Mouse (Mus musculus) embryonic stem cell, embryonic (primary cell): ENCODE results near the gene Htra1.

Experiments used
- CTCF ChIA-PET, 4 experiments: fragments of 300-600 bp in 2 of 4; fragments of 350-600 bp in 2 of 4; sonication (Branson Sonifier 250); formaldehyde crosslinking; loops; one replicate each; lab custom pipeline; 2022; ENCODE audit warnings: inconsistent platforms in 2 of 4; lab: Charles Lee
- POLR2A ChIA-PET, 4 experiments: fragments of 300-600 bp in 2 of 4; fragments of 350-600 bp in 2 of 4; sonication (Branson Sonifier 250); formaldehyde crosslinking; loops; one replicate each; lab custom pipeline; 2022; ENCODE audit warnings: antibody characterized with exemption in 4 of 4, inconsistent platforms in 1 of 4; lab: Charles Lee

The Htra1 gene

GRCm38 (mm10) chr7:130948563-130949208, 12.8 kb downstream of the Htra1 start:
- ChIA-PET CTCF (interaction anchor here in 1 of 4 experiments (0.7 to 1.0 kb wide), 3 partner anchors 16 to 187 kb away, joined by 3 to 4 read pairs (median 4); no protein-coding TSS in a partner anchor), POLR2A (interaction anchor here in 2 of 4 experiments (0.7 to 1.7 kb wide), 7 partner anchors 8 to 402 kb away, joined by 3 to 10 read pairs (median 3); no protein-coding TSS in a partner anchor)

- CTCF ChIA-PET = interaction anchor here in 1 of 4 experiments (0.7 to 1.0 kb wide), 2 partner anchors 17 to 187 kb away, joined by 3 to 4 read pairs; no protein-coding TSS in a partner anchor
Measured at GRCm38 (mm10) chr7:130949331-130949751, 13.4 kb downstream of the Htra1 start.

GRCm38 (mm10) chr7:130950482-130950881, 14.6 kb downstream of the Htra1 start:
- POLR2A ChIA-PET = interaction anchor here in 3 of 4 experiments (0.8 to 3.2 kb wide), 7 partner anchors 10 to 217 kb away, joined by 3 to 22 read pairs (median 3); no protein-coding TSS in a partner anchor
- CTCF ChIA-PET = interaction anchor here in 1 of 4 experiments (1.5 kb wide), 1 partner anchor 43 kb away, joined by 4 read pairs; no protein-coding TSS in a partner anchor

More at GRCm38 (mm10) chr7:130949331-130949751, 13.4 kb downstream of the Htra1 start:
- POLR2A ChIA-PET = interaction anchor here in 2 of 4 experiments (0.7 to 1.7 kb wide), 5 partner anchors 8 to 303 kb away, joined by 3 to 10 read pairs (median 5); no protein-coding TSS in a partner anchor

- CTCF ChIA-PET = interaction anchor here in 1 of 4 experiments (1.5 kb wide), 1 partner anchor 43 kb away, joined by 4 read pairs; no protein-coding TSS in a partner anchor
- POLR2A ChIA-PET = interaction anchor here (0.8 to 3.2 kb wide), 12 partner anchors 9 to 745 kb away, joined by 3 to 22 read pairs (median 3); no protein-coding TSS in a partner anchor
Measured at GRCm38 (mm10) chr7:130951004-130951403, 15.1 kb downstream of the Htra1 start.

- CTCF ChIA-PET = no interaction called here
- POLR2A ChIA-PET = interaction anchor here in 2 of 4 experiments (0.6 to 3.2 kb wide), 4 partner anchors 9 to 94 kb away, joined by 3 to 22 read pairs (median 5); no protein-coding TSS in a partner anchor
Measured at GRCm38 (mm10) chr7:130953376-130953775, 17.5 kb downstream of the Htra1 start.

GRCm38 (mm10) chr7:130954177-130954601, 18.3 kb downstream of the Htra1 start:
- CTCF ChIA-PET = no interaction called here
- POLR2A ChIA-PET = interaction anchor here in 2 of 4 experiments (0.8 to 1.5 kb wide), 3 partner anchors 8 to 17 kb away, joined by 3 to 5 read pairs (median 3); no protein-coding TSS in a partner anchor

GRCm38 (mm10) chr7:130958551-130958950, 22.6 kb downstream of the Htra1 start:
- POLR2A ChIA-PET = no interaction called here
- CTCF ChIA-PET = no interaction called here

- POLR2A ChIA-PET = interaction anchor here in 3 of 4 experiments (0.9 to 1.4 kb wide), 4 partner anchors 9 to 35 kb away, joined by 3 read pairs; no protein-coding TSS in a partner anchor
- CTCF ChIA-PET = interaction anchor here in 2 of 4 experiments (0.6 to 1.5 kb wide), 4 partner anchors 32 to 297 kb away, joined by 3 to 8 read pairs (median 4); no protein-coding TSS in a partner anchor
Measured at GRCm38 (mm10) chr7:130959868-130960267, 24.0 kb downstream of the Htra1 start.

- CTCF ChIA-PET = interaction anchor here in 3 of 4 experiments (0.8 to 1.5 kb wide), 4 partner anchors 31 to 200 kb away, joined by 3 read pairs; no protein-coding TSS in a partner anchor
- POLR2A ChIA-PET = interaction anchor here in 1 of 4 experiments (1.4 to 5.0 kb wide), 3 partner anchors 9 to 199 kb away, joined by 3 to 22 read pairs (median 5); no protein-coding TSS in a partner anchor
Measured at GRCm38 (mm10) chr7:130961429-130961828, 25.5 kb downstream of the Htra1 start.

- ChIA-PET CTCF (interaction anchor here in 2 of 4 experiments (0.6 kb wide), 2 partner anchors 16 to 943 kb away, joined by 4 read pairs; no protein-coding TSS in a partner anchor), POLR2A (interaction anchor here in 2 of 4 experiments (0.9 to 5.0 kb wide), 2 partner anchors 13 to 19 kb away, joined by 4 to 22 read pairs; no protein-coding TSS in a partner anchor)
Measured at GRCm38 (mm10) chr7:130964686-130965085, 28.8 kb downstream of the Htra1 start.

GRCm38 (mm10) chr7:130965396-130965795, 29.5 kb downstream of the Htra1 start:
- ChIA-PET CTCF (interaction anchor here (0.6 to 1.4 kb wide), 5 partner anchors 18 to 1585 kb away, joined by 3 to 15 read pairs (median 5); no protein-coding TSS in a partner anchor), POLR2A (interaction anchor here in 2 of 4 experiments (0.6 to 5.0 kb wide), 6 partner anchors 9 to 400 kb away, joined by 3 to 22 read pairs (median 4); no protein-coding TSS in a partner anchor)

- ChIA-PET CTCF (interaction anchor here (0.6 to 1.4 kb wide), 6 partner anchors 17 to 1585 kb away, joined by 3 to 15 read pairs (median 5); no protein-coding TSS in a partner anchor), POLR2A (interaction anchor here in 2 of 4 experiments (0.6 to 5.0 kb wide), 6 partner anchors 8 to 399 kb away, joined by 3 to 22 read pairs (median 4); no protein-coding TSS in a partner anchor)
Measured at GRCm38 (mm10) chr7:130965909-130966365, 30.0 kb downstream of the Htra1 start.

- CTCF ChIA-PET = interaction anchor here in 3 of 4 experiments (0.5 to 1.4 kb wide), 7 partner anchors 16 to 365 kb away, joined by 3 to 15 read pairs (median 5); no protein-coding TSS in a partner anchor
- POLR2A ChIA-PET = interaction anchor here in 2 of 4 experiments (0.7 to 5.0 kb wide), 4 partner anchors 8 to 230 kb away, joined by 3 to 22 read pairs (median 4); no protein-coding TSS in a partner anchor
Measured at GRCm38 (mm10) chr7:130966451-130966850, 30.5 kb downstream of the Htra1 start.

- CTCF ChIA-PET = interaction anchor here in 3 of 4 experiments (0.5 to 0.9 kb wide), 4 partner anchors 98 to 915 kb away, joined by 3 to 5 read pairs (median 3); no protein-coding TSS in a partner anchor
Measured at GRCm38 (mm10) chr7:130966876-130967275, 31.0 kb downstream of the Htra1 start.

GRCm38 (mm10) chr7:130967901-130968300, 32.0 kb downstream of the Htra1 start:
- ChIA-PET CTCF (interaction anchor here in 1 of 4 experiments (0.9 kb wide), 1 partner anchor 914 kb away, joined by 3 read pairs; no protein-coding TSS in a partner anchor), POLR2A (no interaction called here)

More at GRCm38 (mm10) chr7:130966876-130967275, 31.0 kb downstream of the Htra1 start:
- POLR2A ChIA-PET = interaction anchor here in 2 of 4 experiments (0.6 to 0.7 kb wide), 3 partner anchors 86 to 689 kb away, joined by 3 to 4 read pairs (median 3); no protein-coding TSS in a partner anchor

GRCm38 (mm10) chr7:130968537-130968936, 32.6 kb downstream of the Htra1 start:
- CTCF ChIA-PET = no interaction called here
- POLR2A ChIA-PET = no interaction called here

GRCm38 (mm10) chr7:130969076-130969475, 33.2 kb downstream of the Htra1 start:
- POLR2A ChIA-PET = no interaction called here
- CTCF ChIA-PET = interaction anchor here in 1 of 4 experiments (0.9 kb wide), 1 partner anchor 13 kb away, joined by 3 read pairs; no protein-coding TSS in a partner anchor
